26 mouse cellular contexts compared by ENCODE assay signal in genomic region chr3:86002940-86003339, GRCm38 (mm10). TPM values are rescaled to one million over a fixed set of nuclear protein-coding genes. Genes with fewer than 3 reads are reported as not detected.
"Had no signal": no experiment of that assay in that cellular context is flagged by ENCODE, and none has a peak within 500 bp of the region (broad histone marks: within the 10 kb centered on the region; RNA-seq: fewer than 3 reads in every experiment).

No protein-coding gene starts in this region.

- H3K4me2 ChIP-seq: intestine, embryonic 15.5 days; liver, embryonic 13.5 days; midbrain, embryonic 13.5 days; neural tube, embryonic 13.5 days; stomach, embryonic 15.5 days had no signal

- H3K9me3 ChIP-seq: intestine, embryonic 15.5 days; liver, embryonic 13.5 days; midbrain, embryonic 13.5 days; neural tube, embryonic 13.5 days; stomach, embryonic 15.5 days had no signal

- H3K27me3 ChIP-seq: intestine, embryonic 15.5 days; liver, embryonic 13.5 days; midbrain, embryonic 13.5 days; neural tube, embryonic 13.5 days; stomach, embryonic 15.5 days had no signal

- H3K27ac ChIP-seq: intestine, embryonic 15.5 days; left cerebral cortex, adult 2 months; liver, embryonic 13.5 days; macrophage; midbrain, embryonic 13.5 days; neural tube, embryonic 13.5 days; stomach, embryonic 15.5 days had no signal

- H3K4me1 ChIP-seq: intestine, embryonic 15.5 days; midbrain, embryonic 13.5 days; neural tube, embryonic 13.5 days; stomach, embryonic 15.5 days had no signal

- H3K9ac ChIP-seq: intestine, embryonic 15.5 days; liver, embryonic 13.5 days; midbrain, embryonic 13.5 days; neural tube, embryonic 13.5 days; stomach, embryonic 15.5 days had no signal

- H3K4me3 ChIP-seq: intestine, embryonic 15.5 days; left cerebral cortex, adult 2 months; liver, embryonic 13.5 days; midbrain, embryonic 13.5 days; myocyte; neural tube, embryonic 13.5 days; stomach, embryonic 15.5 days had no signal

- DNase-seq: kidney, adult 18-20 months; kidney, adult 9 months; kidney, postnatal 14 days; layer of hippocampus, postnatal 36 days; retina, postnatal 1 day; right cerebral cortex, postnatal 25 days; spleen, adult 18-20 months; thymus, adult 18-20 months had no signal

- H3K36me3 ChIP-seq: intestine, embryonic 15.5 days; midbrain, embryonic 13.5 days; neural tube, embryonic 13.5 days had no signal

- ATAC-seq: intestine, embryonic 15.5 days; midbrain, embryonic 13.5 days; midbrain, embryonic 16.5 days had no signal

RNA-seq across cellular contexts. Expression of gene Prss48, which starts 0.6 kb away (rescaled TPM):
- total RNA-seq: layer of hippocampus, adult 18-20 months; layer of hippocampus, postnatal 36 days; left cerebral cortex, adult 2 months; left cerebral cortex, postnatal 10 days; left cerebral cortex, postnatal 36 days; liver, adult 2 months; megakaryocyte, adult 5-6 weeks; monocyte, adult 5-6 weeks; neutrophil, adult 5-6 weeks had no signal
- polyA plus RNA-seq: limb, embryonic 14.5 days; liver, adult 2 months; liver, embryonic 13.5 days; liver, embryonic 16.5 days; macrophage; midbrain, embryonic 13.5 days; midbrain, embryonic 16.5 days; myocyte; neural tube, embryonic 13.5 days; stomach, embryonic 15.5 days had no signal
